Mouse (Mus musculus): ENCODE measurements around the gene Clec16a.
A peak's percentile ranks its signal among the peaks of the same experiment; 100 is the strongest.

Clec16a gene

GRCm38 (mm10) chr16:10769661-10770060, 224.5 kb downstream of the Clec16a start:
- no peak for DNase-seq

GRCm38 (mm10) chr16:10770531-10771325, 225.6 kb downstream of the Clec16a start:
- no peak for DNase-seq

- DNase-seq = no peak
These were observed 226.8 kb downstream of the Clec16a start for GRCm38 (mm10) chr16:10771769-10772510.

DNA sequence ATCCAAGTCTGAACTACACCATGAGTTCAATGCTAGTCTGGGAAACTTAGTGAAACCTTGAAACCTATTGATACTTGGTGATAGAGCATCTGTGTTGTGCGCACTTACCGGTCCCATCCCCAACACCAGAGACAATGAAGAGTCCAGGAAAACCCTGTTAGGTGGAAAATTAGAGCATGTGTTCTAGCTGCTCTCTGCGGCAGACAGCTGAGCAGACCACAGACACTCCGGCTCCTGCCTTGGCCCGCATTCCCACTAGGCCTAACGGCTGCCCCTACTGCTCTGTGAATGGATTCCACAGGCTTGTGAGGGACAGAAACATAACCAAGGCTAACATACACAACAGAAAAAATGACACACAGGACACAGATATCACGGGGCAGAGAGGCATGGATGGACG, 228.4 kb downstream of the Clec16a start:
- DNase-seq = no peak

GRCm38 (mm10) chr16:10774726-10775125, 229.6 kb downstream of the Clec16a start:
- no peak for DNase-seq

GRCm38 (mm10) chr16:10776322-10776721, 231.2 kb downstream of the Clec16a start:
- no peak for DNase-seq

GRCm38 (mm10) chr16:10777579-10778160, 232.5 kb downstream of the Clec16a start:
- DNase-seq = peak in 1 of 2 experiments; percentile 10

DNA sequence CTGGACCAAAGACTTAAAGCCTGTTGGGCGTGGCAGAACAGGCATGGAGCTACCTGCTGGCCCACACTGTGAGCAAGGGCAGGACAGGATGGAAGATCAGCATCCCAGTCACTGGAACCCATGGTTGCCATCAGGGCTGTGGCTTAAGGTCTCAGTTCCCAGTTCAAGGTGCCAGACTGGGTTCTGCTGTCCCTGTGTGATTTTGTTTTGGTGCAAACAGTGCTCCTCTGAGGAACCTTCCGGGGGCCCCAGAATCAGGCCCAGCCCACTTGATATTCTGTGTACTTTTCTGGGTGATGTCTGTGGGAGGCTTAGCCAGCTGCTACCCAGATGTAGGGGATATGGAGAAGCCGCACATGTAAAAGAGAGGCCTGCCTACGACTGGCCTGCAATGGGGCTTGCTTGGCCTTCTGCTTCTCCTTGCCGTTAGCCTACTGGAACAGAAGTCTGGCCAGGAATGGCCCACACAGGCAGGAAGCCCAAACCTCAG, 235.5 kb downstream of the Clec16a start:
- no peak for DNase-seq

DNA sequence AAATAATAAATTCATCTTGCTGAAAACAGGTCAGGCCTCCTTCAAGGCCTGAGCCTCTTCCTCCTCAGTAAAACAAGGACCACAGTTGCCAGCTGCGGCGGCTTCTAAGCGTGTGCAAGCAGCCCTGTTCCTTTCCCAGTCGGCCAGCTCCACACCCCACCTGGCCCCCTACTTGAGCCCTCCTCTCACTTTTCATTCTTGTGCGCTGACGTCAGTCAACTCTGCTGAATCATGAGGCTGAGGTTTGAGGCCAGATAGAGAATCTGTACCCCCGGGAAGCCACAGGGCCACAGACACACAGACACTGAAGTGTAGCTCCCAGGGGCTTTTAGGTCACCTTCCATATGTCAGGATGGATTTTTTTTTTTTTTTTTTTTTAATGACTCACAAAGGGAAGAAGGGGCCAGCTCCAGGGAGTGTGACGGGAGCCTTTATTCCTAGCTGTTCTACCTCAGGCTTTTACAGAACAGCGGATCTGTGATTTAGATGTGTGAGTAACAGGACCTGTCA, 236.8 kb downstream of the Clec16a start:
- DNase-seq = no peak

- peak; percentile 15 to 22 for DNase-seq
These were observed 237.4 kb downstream of the Clec16a start for GRCm38 (mm10) chr16:10782377-10783151.

GRCm38 (mm10) chr16:10783152-10783434, 238.0 kb downstream of the Clec16a start:
- no peak for DNase-seq

DNA sequence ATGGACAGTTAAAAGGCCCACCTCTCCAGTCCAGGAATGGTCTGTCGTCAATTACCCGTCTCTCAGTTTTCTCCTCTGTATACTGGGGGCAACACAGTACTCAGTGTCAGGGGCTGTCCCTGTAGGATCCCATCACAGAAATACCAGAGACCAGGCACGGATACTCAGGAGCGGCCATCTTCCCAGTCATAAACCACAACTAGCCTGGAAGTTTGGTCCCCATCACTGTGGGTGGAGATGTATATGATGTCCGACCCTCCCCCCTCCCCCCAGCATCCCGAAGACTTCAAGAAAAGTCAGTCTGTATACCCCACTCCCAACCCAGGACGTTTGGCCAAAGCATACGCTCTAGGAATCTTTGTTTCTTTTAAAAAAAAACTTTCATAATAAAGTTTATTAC, 238.3 kb downstream of the Clec16a start:
- no peak for DNase-seq

DNA sequence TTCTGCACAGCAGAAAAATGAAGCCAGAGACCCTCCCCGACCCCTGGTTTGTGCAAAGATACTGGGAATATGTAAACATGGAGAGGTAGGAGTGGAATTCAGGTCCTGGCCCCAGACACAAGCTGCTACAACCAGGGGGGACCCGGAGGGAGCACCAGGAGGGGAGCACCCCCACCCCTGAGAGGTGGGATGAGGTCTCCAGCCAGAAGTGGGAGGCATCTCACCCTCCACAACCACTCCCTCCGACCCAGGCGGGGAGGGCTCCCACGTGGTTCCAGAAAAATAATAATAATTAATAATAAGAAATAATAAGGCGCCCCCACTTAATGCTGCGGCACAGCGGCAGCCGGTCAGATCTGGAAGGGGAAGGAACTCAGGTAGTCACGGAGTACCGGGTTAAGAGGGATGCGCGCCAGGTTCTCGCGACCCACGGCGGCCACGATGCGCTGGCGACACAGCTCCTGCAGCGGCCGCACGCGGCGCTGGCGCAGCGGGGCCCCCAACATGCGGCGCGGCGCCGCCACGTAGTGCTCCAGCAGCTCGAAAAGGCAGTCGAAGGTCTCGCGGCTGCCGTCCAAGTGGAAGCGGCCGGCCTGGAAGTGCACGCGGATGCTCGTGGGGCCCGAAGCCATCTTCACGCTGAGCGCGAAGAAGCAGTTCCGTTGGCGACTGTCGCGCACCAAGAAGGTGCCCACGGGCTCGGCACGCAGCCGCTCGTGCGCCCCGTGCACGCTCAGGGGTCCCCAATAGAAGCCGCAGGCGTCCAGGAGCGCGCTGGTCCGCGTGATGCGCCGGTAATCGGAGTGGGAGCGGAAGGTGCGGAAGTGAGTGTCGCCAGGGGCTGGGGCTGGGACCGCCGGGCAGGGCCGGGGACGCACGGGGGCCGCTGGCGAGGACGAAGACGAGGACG, 239.0 kb downstream of the Clec16a start:
- peak; percentile 9 to 61 for DNase-seq

- peak; percentile 86 to 94 for DNase-seq
These were observed 239.7 kb downstream of the Clec16a start for GRCm38 (mm10) chr16:10784793-10785370.

DNA sequence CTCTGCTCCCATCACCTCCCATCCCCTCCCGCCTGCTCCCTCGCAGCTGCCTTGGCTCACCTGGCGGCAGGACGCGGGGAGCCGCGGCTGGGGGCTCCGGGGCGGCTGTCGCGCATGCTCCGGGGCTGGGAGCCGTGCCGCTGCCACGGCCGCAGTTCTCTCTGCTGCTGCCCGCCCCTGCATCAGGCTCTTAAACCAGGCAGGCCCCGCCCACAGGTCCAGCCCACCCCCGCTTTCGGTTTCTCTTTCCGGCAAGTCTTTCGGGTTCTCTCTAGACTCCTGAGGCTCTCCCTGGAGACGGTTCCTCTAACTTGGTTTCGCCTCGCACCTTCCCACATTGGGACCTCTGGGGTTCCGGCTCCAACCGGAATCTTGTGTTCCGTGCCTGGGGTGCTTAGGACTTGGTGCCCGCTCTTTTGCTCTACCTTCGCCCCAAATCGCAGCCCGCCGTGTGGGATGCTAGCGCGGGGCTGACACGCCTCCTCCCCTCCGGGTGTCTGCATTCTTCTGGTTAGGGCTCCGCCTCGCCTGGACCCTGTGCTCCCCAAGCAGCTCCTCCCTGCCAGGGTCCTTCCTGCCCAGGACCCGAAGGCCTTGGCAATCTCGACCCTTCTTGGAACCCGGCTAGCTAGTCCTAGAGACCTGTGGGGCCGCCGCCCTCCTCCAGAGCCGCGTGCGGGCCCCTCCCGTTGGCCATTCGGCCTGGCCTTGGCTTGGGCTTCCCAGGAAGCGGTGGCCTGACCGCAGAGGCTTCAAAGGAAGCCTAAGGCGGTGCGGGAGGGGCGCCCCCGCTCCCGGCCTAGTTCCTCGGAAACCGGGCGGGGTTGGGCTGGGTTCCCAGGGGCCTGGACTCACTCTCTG, 240.5 kb downstream of the Clec16a start, which contains the start of gene Socs1:
TSS of gene Socs1 (minus strand) at position 166 of the 861 bp plus-strand sequence.
- peak; percentile 90 to 93 for DNase-seq

DNA sequence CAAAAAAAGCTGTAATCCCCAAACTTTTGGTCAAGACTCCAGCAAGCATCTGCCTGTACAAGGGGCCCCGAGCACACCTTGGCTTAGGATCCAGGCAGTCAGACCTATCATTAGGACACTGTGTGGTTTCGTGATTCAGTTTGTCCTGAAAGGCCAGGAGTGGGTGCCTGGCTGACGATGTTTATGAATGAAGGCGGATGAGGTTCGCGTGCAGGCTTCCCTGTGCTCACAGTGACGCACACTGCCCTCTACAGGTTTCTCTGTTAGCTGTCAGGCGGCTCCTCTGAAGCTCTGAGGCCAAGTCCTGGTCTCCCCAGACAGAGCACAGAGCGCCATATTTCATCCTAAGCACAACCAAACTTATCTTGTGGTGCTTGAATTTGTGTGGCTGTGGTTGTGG, 241.1 kb downstream of the Clec16a start:
- peak; percentile 88 to 89 for DNase-seq

GRCm38 (mm10) chr16:10786782-10787547, 241.8 kb downstream of the Clec16a start:
- DNase-seq = peak in 1 of 2 experiments; percentile 7

DNA sequence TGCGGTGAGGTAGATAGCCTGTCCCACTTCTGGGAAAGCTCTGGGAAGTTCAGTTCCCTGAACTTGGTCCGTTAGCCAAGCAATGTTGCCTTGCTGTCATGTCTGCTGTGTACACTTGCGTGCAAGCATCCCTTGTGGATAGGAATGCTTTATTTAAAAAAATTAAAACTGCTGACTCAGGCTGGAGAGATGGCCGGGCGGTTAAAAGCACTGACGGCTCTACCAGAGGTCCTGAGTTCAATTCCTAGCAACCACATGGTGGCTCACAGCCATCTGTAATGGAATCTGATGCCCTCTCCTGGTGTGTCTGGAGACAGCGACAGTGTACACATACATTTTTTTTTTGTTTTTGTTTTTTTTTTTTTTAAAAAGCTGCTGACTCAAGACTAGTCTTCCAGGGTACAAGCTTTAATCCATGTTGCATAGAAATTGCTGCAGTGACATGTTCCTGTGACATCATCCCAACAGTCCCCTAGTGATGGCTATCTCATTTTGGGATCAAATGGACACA, 242.5 kb downstream of the Clec16a start:
- no peak for DNase-seq

GRCm38 (mm10) chr16:10788271-10788670, 243.1 kb downstream of the Clec16a start, which contains the start of gene Tnp2:
Gene Tnp2, minus strand, starts transcription at chr16:10788660.
- DNase-seq = no peak
